ENCODE assay signal across 8 mouse cellular contexts in the genomic region with DNA sequence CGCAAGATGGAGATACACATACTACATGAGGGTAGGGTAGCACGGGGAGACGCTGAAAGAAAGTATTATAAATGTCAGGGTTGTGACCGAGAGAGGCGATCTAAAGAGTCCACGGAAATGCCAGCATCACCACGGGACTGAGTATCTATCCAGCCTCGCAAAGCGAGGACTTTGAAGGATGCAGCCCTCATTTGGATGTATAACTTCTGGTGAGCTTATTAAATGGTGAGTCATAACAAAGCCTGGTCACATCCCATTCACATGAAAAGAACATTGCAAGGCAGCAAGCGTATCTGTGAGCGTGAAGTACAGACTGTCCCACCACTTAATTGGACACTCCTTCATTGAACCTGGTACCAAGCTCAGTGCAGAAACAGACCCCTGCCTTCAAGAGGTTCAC. TPM values are rescaled to one million over a fixed set of nuclear protein-coding genes. Genes with fewer than 3 reads are reported as not detected.
DNase-seq lines count a peak whose midpoint lies in the region; ATAC-seq and TF ChIP-seq lines count a peak whose summit lies in the region.

No protein-coding gene starts in this region.

- peaks cover 39% of the 10 kb centered on the region for H3K4me1 ChIP-seq in heart, embryonic 10.5 days
- peaks cover 39% of the 10 kb centered on the region for H3K4me1 ChIP-seq in lung, embryonic 16.5 days (replicated peaks; ENCODE audit: control insufficient read depth, insufficient read depth, low read length)
- peaks cover 43% of the 10 kb centered on the region for H3K4me1 ChIP-seq in limb, embryonic 10.5 days
- H3K4me1 ChIP-seq in stomach, postnatal 0 days (replicated peaks; ENCODE audit: control insufficient read depth, insufficient read depth): peaks cover 6% of the 10 kb centered on the region

- ATAC-seq in lung, embryonic 16.5 days (ENCODE audit: low read depth): no peak
- no peak for ATAC-seq in stomach, postnatal 0 days (ENCODE audit: low FRiP score, low TSS enrichment)

- H3K27me3 ChIP-seq in heart, embryonic 10.5 days (ENCODE audit: insufficient read depth, poor library complexity, severe bottlenecking): peaks cover 30% of the 10 kb centered on the region
- peaks cover 15% of the 10 kb centered on the region for H3K27me3 ChIP-seq in lung, embryonic 16.5 days (ENCODE audit: control insufficient read depth, insufficient read depth, low read depth, low read length)
- H3K27me3 ChIP-seq in limb, embryonic 10.5 days (ENCODE audit: low read depth, poor library complexity, severe bottlenecking): peaks cover 70% of the 10 kb centered on the region
- H3K27me3 ChIP-seq in stomach, postnatal 0 days (ENCODE audit: control insufficient read depth, insufficient read depth, low read length): no peaks in the 10 kb centered on the region; the same call in 1 of the 2 replicates

- H3K4me3 ChIP-seq in heart, embryonic 10.5 days: peak overlapping the region; percentile 81
- H3K4me3 ChIP-seq in lung, embryonic 16.5 days (ENCODE audit: low read length): peak overlapping the region; percentile 76
- H3K4me3 ChIP-seq in limb, embryonic 10.5 days: peak overlapping the region; percentile 76; the same call in 1 of the 2 replicates
- no peak overlapping the region; the same call in 1 of the 2 replicates for H3K4me3 ChIP-seq in stomach, postnatal 0 days (ENCODE audit: low read depth, low read length)

- intact Hi-C loops in heart, postnatal 36 days (cut with DNase I): loop anchor here (10.0 kb wide), 1 partner anchor 337 kb away; no protein-coding TSS in a partner anchor

- no peak for DNase-seq in heart, embryonic 10.5 days (ENCODE audit: low spot score)
- no peak for DNase-seq in heart, postnatal 36 days
- DNase-seq in lung, postnatal 25 days (ENCODE audit: low spot score): no peak
- DNase-seq in limb, embryonic 10.5 days (ENCODE audit: low spot score): no peak
- DNase-seq in stomach, postnatal 0 days (ENCODE audit: low spot score): no peak
- DNase-seq in cerebellum, postnatal 36 days: no peak
- DNase-seq in gastrocnemius, adult 18-20 months (ENCODE audit: low spot score): no peak

- no peaks in the 10 kb centered on the region for H3K9me3 ChIP-seq in heart, embryonic 10.5 days
- H3K9me3 ChIP-seq in lung, embryonic 16.5 days (ENCODE audit: control insufficient read depth, low read length): no peaks in the 10 kb centered on the region
- no peaks in the 10 kb centered on the region for H3K9me3 ChIP-seq in limb, embryonic 10.5 days (replicated peaks)
- H3K9me3 ChIP-seq in stomach, postnatal 0 days (ENCODE audit: control insufficient read depth, low read length): 0 out of 2 replicates have a peak, but pooled peaks cover 2% of the 10 kb centered on the region

- H3K9ac ChIP-seq in lung, embryonic 16.5 days (ENCODE audit: low read length): peak overlapping the region; percentile 84; the same call in 1 of the 2 replicates
- H3K9ac ChIP-seq in stomach, postnatal 0 days (ENCODE audit: low read length): no peak overlapping the region

- no peak for TF ChIP-seq CTCF in stomach, postnatal 0 days (IDR thresholded peaks at IDR 0.05; ENCODE audit: low read depth)

- peak overlapping the region; percentile 90; the same call in 1 of the 2 replicates for H3K27ac ChIP-seq in heart, embryonic 10.5 days
- H3K27ac ChIP-seq in lung, embryonic 16.5 days (ENCODE audit: low read length): peak overlapping the region; percentile 92; the same call in 1 of the 2 replicates
- no peak overlapping the region for H3K27ac ChIP-seq in limb, embryonic 10.5 days
- no peak overlapping the region for H3K27ac ChIP-seq in stomach, postnatal 0 days (replicated peaks)

- 36% methylated on average over 11 of the region's 11 CpGs for WGBS in heart, embryonic 10.5 days
- WGBS in lung, embryonic 16.5 days: 31% methylated on average over 11 of the region's 11 CpGs
- WGBS in limb, embryonic 10.5 days: 45% methylated on average over 11 of the region's 11 CpGs
- WGBS in stomach, postnatal 0 days: 38% methylated on average over 11 of the region's 11 CpGs

- TF ChIP-seq EP300 in stomach, postnatal 0 days (optimal IDR thresholded peaks at IDR 0.05): no peak

- H3K36me3 ChIP-seq in heart, embryonic 10.5 days: no peaks in the 10 kb centered on the region
- no peaks in the 10 kb centered on the region for H3K36me3 ChIP-seq in lung, embryonic 16.5 days (ENCODE audit: control insufficient read depth, insufficient read depth, low read length)
- no peaks in the 10 kb centered on the region for H3K36me3 ChIP-seq in limb, embryonic 10.5 days
- no peaks in the 10 kb centered on the region for H3K36me3 ChIP-seq in stomach, postnatal 0 days (ENCODE audit: control insufficient read depth, insufficient read depth, low read length)

- peak overlapping the region; percentile 97 for H3K4me2 ChIP-seq in lung, embryonic 16.5 days (ENCODE audit: low read depth, low read length)
- H3K4me2 ChIP-seq in stomach, postnatal 0 days (replicated peaks; ENCODE audit: low read depth): peak overlapping the region; percentile 97

RNA-seq across cellular contexts. Expression of a gene that starts 0.8 kb away (rescaled TPM):
- polyA plus RNA-seq in heart, embryonic 10.5 days (2016; fragmentation: Nextera tagmentation; extraction: Ambion mirVana): 4.2 and 4.9 TPM in 2 replicates
- total RNA-seq in heart, postnatal 36 days (2021): 1 to 10 TPM; 3.6 to 3.7 TPM
- polyA plus RNA-seq in lung, embryonic 16.5 days (2015; fragmentation: Nextera tagmentation; extraction: Ambion mirVana): 5.5 and 5.9 TPM in 2 replicates
- 2.5 and 3.2 TPM in 2 replicates for polyA plus RNA-seq in limb, embryonic 10.5 days (2016; fragmentation: Nextera tagmentation; extraction: Ambion mirVana)
- polyA plus RNA-seq in stomach, postnatal 0 days (2015; fragmentation: Nextera tagmentation; extraction: Ambion mirVana): 1.5 and 2.2 TPM in 2 replicates
- total RNA-seq in gastrocnemius, adult 18-20 months (2021): 10 to 100 TPM in 1 of 2 experiments, 1 to 10 TPM in 1; 6.2 to 11.1 TPM

RNA-seq across cellular contexts. Expression of a gene that starts 54.2 kb away (rescaled TPM):
- polyA plus RNA-seq in heart, embryonic 10.5 days (2016; fragmentation: Nextera tagmentation; extraction: Ambion mirVana): 13.1 and 16.1 TPM in 2 replicates
- total RNA-seq in heart, postnatal 36 days (2021): 1 to 10 TPM; 6.4 to 7.6 TPM
- 19.3 and 21.6 TPM in 2 replicates for polyA plus RNA-seq in lung, embryonic 16.5 days (2015; fragmentation: Nextera tagmentation; extraction: Ambion mirVana)
- polyA plus RNA-seq in limb, embryonic 10.5 days (2016; fragmentation: Nextera tagmentation; extraction: Ambion mirVana): 21.6 and 23.2 TPM in 2 replicates
- 5.0 and 5.3 TPM in 2 replicates for polyA plus RNA-seq in stomach, postnatal 0 days (2015; fragmentation: Nextera tagmentation; extraction: Ambion mirVana)
- 1 to 10 TPM; 6.3 to 8.2 TPM for total RNA-seq in gastrocnemius, adult 18-20 months (2021)

Comparison
In these comparisons a context has a peak if more than half of its experiments do, and no peak if none do; other contexts are left out.
1. H3K27ac ChIP-seq: peak in heart, embryonic 10.5 days (single experiment) and lung, embryonic 16.5 days (single experiment); none in limb, embryonic 10.5 days (single experiment) and stomach, postnatal 0 days (single experiment).